Mouse (Mus musculus) bone marrow, adult 2 months (tissue): Measurements from ENCODE around the gene Upk1a.

Source experiments
- CTCF ChIP-seq: fragments of 200-500 bp; IDR thresholded peaks from 2 replicates; pipeline ENCODE4 v1.5.1; 2011; ENCODE audit warnings: low read length, control low read depth; ENCODE audit not compliant: control insufficient read depth, insufficient read depth
- POLR2A ChIP-seq: fragments of 200-500 bp; IDR thresholded peaks from 2 replicates; pipeline ENCODE4 v1.6.1; 2011; ENCODE audit warnings: low read depth, mild to moderate bottlenecking, control low read depth, low read length, borderline replicate concordance; ENCODE audit not compliant: control insufficient read depth

DNA sequence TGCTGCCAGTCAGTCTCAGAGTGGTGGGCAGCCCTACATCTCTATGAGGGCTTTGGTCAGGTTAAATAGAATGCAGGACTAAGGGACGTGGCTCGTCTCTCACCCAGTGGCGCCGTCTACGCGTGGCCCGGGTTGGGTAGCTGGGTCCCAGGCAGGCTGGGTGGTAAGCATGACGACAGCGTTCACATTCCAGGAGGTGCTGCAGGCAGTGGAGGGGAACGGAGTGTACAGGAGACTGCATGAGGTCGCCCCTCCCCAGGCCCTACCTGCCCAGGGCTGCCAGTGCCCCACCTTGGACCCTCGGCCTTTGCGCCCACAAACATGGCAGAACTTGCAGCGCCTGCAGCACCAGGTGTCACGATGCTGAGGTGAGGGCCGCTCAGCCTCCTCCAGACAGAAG lies 31.1 kb downstream of the Upk1a start:
- TF ChIP-seq CTCF (no peak), POLR2A (no peak)
